Mouse (Mus musculus) spleen, adult 2 months (tissue): ENCODE data around the gene Mrps23. TPM values are rescaled to one million over a fixed set of nuclear protein-coding genes. Genes with fewer than 3 reads are reported as not detected.

Source experiments
- DNase-seq, 2 experiments: peaks; one replicate each; pipeline versions ENCODE4 v3.0.0 to v3.0.0-alpha.2; 2012 to 2021; ENCODE audit warnings: low spot score in 2 of 2, low read depth in 1 of 2
- H3K27ac ChIP-seq: fragments of 200-500 bp; 2 replicates; pipeline ENCODE4 v1.5.1; 2012; ENCODE audit warnings: low read length, inconsistent platforms; ENCODE audit not compliant: insufficient read depth
- H3K27me3 ChIP-seq: fragments of 200-500 bp; 2 replicates; pipeline ENCODE4 v1.6.1; 2012; ENCODE audit warnings: mild to moderate bottlenecking, moderate library complexity, low read length, inconsistent platforms; ENCODE audit not compliant: control insufficient read depth, insufficient read depth
- H3K36me3 ChIP-seq: fragments of 200-500 bp; 2 replicates; pipeline ENCODE4 v1.6.1; 2012; ENCODE audit warnings: mild to moderate bottlenecking, low read length, inconsistent platforms; ENCODE audit not compliant: control insufficient read depth, insufficient read depth
- H3K4me1 ChIP-seq: fragments of 200-500 bp; 2 replicates; pipeline ENCODE4 v1.6.1; 2011; ENCODE audit warnings: inconsistent platforms; ENCODE audit not compliant: control insufficient read depth, insufficient read depth, insufficient read length
- H3K4me3 ChIP-seq: fragments of 200-500 bp; 2 replicates; pipeline ENCODE4 v1.5.1; 2011; ENCODE audit warnings: mild to moderate bottlenecking, inconsistent platforms; ENCODE audit not compliant: insufficient read depth, insufficient read length; ENCODE audit errors: extremely low read depth
- CTCF ChIP-seq: fragments of 200-500 bp; IDR thresholded peaks from 2 replicates; pipeline ENCODE4 v1.5.1; 2011; ENCODE audit warnings: mild to moderate bottlenecking, inconsistent platforms; ENCODE audit not compliant: insufficient read depth, insufficient read length, insufficient replicate concordance; ENCODE audit errors: extremely low read depth
- POLR2A ChIP-seq: fragments of 200-500 bp; IDR thresholded peaks from 2 replicates; pipeline ENCODE4 v1.6.1; 2011; ENCODE audit warnings: low read depth, low read length, inconsistent platforms
- WGBS: fragments of 180-500 bp; shearing (Covaris S2); methylation state at CpG from one replicate; pipeline ENCODE4 v1.1.7; 2018; 5-methylcytosine and 5-hydroxymethylcytosine counted together
- polyA plus RNA-seq: library from polyadenylated mRNA; depleted of rRNA; stranded (reverse); fragments of >200 nt; gene quantifications from 2 replicates; pipeline ENCODE4 v1.2.3, GENCODE M21; 2012

The Mrps23 gene
- polyA plus RNA-seq, 1 experiment: 30.0 TPM

DNA sequence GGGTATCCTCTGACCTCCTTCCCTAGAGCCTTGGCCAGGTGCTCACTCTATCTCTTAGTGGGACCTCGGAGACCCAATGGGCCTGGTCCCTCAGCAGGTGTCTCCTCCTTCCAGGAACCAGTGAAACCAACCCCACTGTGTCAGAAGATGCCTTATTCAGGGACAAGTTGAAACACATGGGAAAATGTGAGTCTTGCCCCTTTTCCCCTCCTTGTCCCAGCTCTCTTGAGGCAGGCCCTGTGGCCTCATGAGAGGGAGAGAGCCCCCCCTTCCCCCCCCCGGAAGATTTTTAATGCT, 17.3 kb upstream of the Mrps23 start:
- no peak overlapping the region for H3K27ac ChIP-seq
- WGBS: 72% methylated on average over 2 of the region's 2 CpGs
- no peak overlapping the region for H3K4me3 ChIP-seq
- H3K4me1 ChIP-seq: no peaks in the 10 kb centered on the region; the same call in 1 of the 2 replicates
- DNase-seq: no peak
- no peaks in the 10 kb centered on the region for H3K36me3 ChIP-seq
- H3K27me3 ChIP-seq: no peaks in the 10 kb centered on the region
- no peak for TF ChIP-seq POLR2A
- TF ChIP-seq CTCF: no peak

GRCm38 (mm10) chr11:88187417-88188133, 16.6 kb upstream of the Mrps23 start:
- Histone ChIP-seq H3K27me3 (no peaks in the 10 kb centered on the region), H3K27ac (peak overlapping the region; percentile 85), H3K4me1 (no peaks in the 10 kb centered on the region; the same call in 1 of the 2 replicates), H3K4me3 (peak overlapping the region; percentile 65), H3K36me3 (no peaks in the 10 kb centered on the region)
- 14% methylated on average over 25 of the region's 25 CpGs for WGBS
- TF ChIP-seq CTCF: peak; percentile 91
- TF ChIP-seq POLR2A: no peak
- DNase-seq: peak; percentile 76 to 85

GRCm38 (mm10) chr11:88188216-88188615, 16.0 kb upstream of the Mrps23 start:
- WGBS: 35% methylated on average over 8 of the region's 8 CpGs
- TF ChIP-seq CTCF (no peak), POLR2A (no peak)
- no peak for DNase-seq
- Histone ChIP-seq H3K27ac (peak overlapping the region; percentile 85; the same call in 1 of the 2 replicates), H3K36me3 (no peaks in the 10 kb centered on the region), H3K4me3 (peak overlapping the region; percentile 65), H3K27me3 (no peaks in the 10 kb centered on the region), H3K4me1 (no peaks in the 10 kb centered on the region; the same call in 1 of the 2 replicates)

DNA sequence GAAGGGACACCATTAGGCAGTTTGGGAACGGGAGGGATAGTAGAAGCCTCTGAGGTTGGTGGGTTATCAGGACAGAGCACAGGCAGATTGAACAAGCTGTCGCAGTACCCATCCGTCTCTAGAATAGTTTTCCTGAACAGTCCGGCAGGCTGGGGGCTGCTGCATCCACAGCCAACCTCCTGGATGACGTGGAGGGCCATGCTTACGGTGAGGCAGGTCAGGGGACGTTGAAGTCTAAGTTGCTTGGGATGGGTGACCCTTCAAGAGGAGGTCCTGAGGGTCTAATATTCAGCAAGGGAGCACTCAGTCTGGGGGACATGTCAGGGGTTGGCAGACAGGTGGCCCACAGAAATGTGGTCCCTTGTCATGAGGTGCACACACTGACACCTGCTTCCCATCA, 15.6 kb upstream of the Mrps23 start:
- peaks cover 4% of the 10 kb centered on the region for H3K4me1 ChIP-seq

GRCm38 (mm10) chr11:88192595-88192994, 11.6 kb upstream of the Mrps23 start:
- TF ChIP-seq CTCF (no peak), POLR2A (no peak)
- 21% methylated on average over 4 of the region's 4 CpGs for WGBS
- no peak for DNase-seq
- H3K27me3 ChIP-seq: peaks cover 8% of the 10 kb centered on the region
- H3K4me3 ChIP-seq: no peak overlapping the region
- H3K4me1 ChIP-seq: peaks cover 9% of the 10 kb centered on the region
- H3K36me3 ChIP-seq: no peaks in the 10 kb centered on the region
- no peak overlapping the region for H3K27ac ChIP-seq

More for the DNA sequence above, 15.6 kb upstream of the Mrps23 start:
- Histone ChIP-seq H3K36me3 (no peaks in the 10 kb centered on the region), H3K27me3 (peaks cover 2% of the 10 kb centered on the region), H3K4me3 (no peak overlapping the region), H3K27ac (no peak overlapping the region)
- no peak for TF ChIP-seq CTCF
- no peak for TF ChIP-seq POLR2A
- WGBS: 92% methylated on average over 7 of the region's 7 CpGs
- no peak for DNase-seq

DNA sequence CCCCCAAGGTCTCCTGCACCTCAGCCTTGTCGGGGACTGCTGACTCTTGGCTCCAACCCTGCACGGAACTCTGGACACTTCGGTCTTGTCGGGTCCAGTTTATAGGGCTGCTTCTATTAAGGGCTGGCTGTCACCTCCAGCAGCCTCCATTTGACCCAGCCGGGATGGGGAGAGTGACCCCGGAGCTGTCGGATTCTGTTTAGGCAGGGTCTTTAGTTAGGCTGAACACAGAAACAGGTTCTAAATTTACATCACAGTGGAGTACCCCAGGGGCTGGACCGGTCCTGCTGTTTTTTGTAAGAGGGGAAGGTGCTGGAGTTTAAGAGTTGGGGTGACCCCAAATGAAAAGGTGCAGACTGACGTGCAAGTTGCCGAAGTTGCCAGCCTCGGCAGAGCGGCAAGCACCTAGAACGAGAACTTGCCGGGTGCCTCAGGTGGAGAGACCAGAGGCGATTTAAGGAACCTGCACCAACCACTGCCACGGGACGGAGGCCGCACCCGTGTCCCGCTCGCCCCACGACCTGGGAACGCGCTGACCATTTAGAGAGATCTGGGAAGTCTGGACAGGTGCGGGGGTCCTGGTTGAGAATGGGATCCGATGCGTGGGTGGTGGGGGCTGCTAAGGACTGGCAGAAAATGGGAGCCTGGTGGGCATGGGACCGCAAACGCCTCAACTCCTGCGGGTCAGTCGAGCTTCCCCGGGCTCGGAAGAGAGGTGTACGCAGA, 10.9 kb upstream of the Mrps23 start:
- Histone ChIP-seq H3K27me3 (peaks cover 8% of the 10 kb centered on the region), H3K36me3 (no peaks in the 10 kb centered on the region), H3K4me1 (peaks cover 9% of the 10 kb centered on the region), H3K27ac (no peak overlapping the region), H3K4me3 (no peak overlapping the region)
- no peak for DNase-seq
- TF ChIP-seq CTCF: no peak
- TF ChIP-seq POLR2A: no peak
- WGBS: 23% methylated on average over 34 of the region's 34 CpGs
